Mouse (Mus musculus) hindbrain, postnatal 0 days (tissue): ENCODE data around the gene Jade2. TPM values are rescaled to one million over a fixed set of nuclear protein-coding genes. Genes with fewer than 3 reads are reported as not detected.
A peak's percentile ranks its signal among the peaks of the same experiment; 100 is the strongest.

Experiments
- ATAC-seq: fragments of 200-750 bp; cut with Nextera tagmentation; 2 replicates; pipeline ENCODE4 v1.8.0; 2017; ENCODE audit warnings: mild to moderate bottlenecking, moderate TSS enrichment, moderate library complexity
- DNase-seq: peaks from one replicate; pipeline ENCODE4 v3.0.0-alpha.2; 2015; ENCODE audit warnings: low spot score
- H3K27ac ChIP-seq: fragments of 300-500 bp; sonication (generic); 2 replicates; pipeline ENCODE4 v1.5.1; 2014; ENCODE audit warnings: mild to moderate bottlenecking
- H3K27me3 ChIP-seq: fragments of 300-500 bp; sonication (generic); 2 replicates; pipeline ENCODE4 v1.6.1; 2014; ENCODE audit warnings: low read length, mixed read lengths; ENCODE audit not compliant: insufficient read depth
- H3K36me3 ChIP-seq: fragments of 300-500 bp; sonication (generic); 2 replicates; pipeline ENCODE4 v1.6.1; 2014; ENCODE audit warnings: low read length, mixed read lengths; ENCODE audit not compliant: insufficient read depth
- H3K4me1 ChIP-seq: fragments of 300-500 bp; sonication (generic); 2 replicates; pipeline ENCODE4 v1.6.1; 2014; ENCODE audit warnings: antibody characterized with exemption, low read length, mixed read lengths; ENCODE audit not compliant: insufficient read depth
- H3K4me2 ChIP-seq: fragments of 300-500 bp; sonication (generic); 2 replicates; pipeline ENCODE4 v1.6.1; 2014; ENCODE audit warnings: low read depth, mild to moderate bottlenecking, low read length, moderate library complexity, mixed read lengths
- H3K4me3 ChIP-seq: fragments of 300-500 bp; sonication (generic); 2 replicates; pipeline ENCODE4 v1.5.1; 2014; ENCODE audit warnings: low read length
- H3K9ac ChIP-seq: fragments of 300-500 bp; sonication (generic); replicated peaks from 2 replicates; pipeline ENCODE4 v1.6.1; 2014; ENCODE audit warnings: mild to moderate bottlenecking, low read length, moderate library complexity, mixed read lengths
- H3K9me3 ChIP-seq: fragments of 300-500 bp; sonication (generic); 2 replicates; pipeline ENCODE4 v1.6.1; 2016; ENCODE audit warnings: low read length, mixed read lengths
- CTCF ChIP-seq: IDR thresholded peaks from 2 replicates; pipeline ENCODE4 v1.5.1; 2016; ENCODE audit warnings: antibody characterized with exemption, control low read depth, low read depth
- WGBS: fragments of 180-500 bp; shearing (Covaris S2); extraction: QIAGEN DNeasy Blood & Tissue Kit; methylation state at CpG from one replicate; pipeline ENCODE4 v1.1.7; 2014; 5-methylcytosine and 5-hydroxymethylcytosine counted together
- polyA plus RNA-seq: library from polyadenylated mRNA; unstranded; fragments of >200 nt; fragmentation: Nextera tagmentation; extraction: Ambion mirVana; gene quantifications from 2 replicates; pipeline ENCODE4 v1.2.1, GENCODE M21; 2015
- total RNA-seq: library from RNA; depleted of rRNA; stranded (reverse); fragments of >200 nt; gene quantifications from 2 replicates; pipeline ENCODE4 v1.2.3, GENCODE M21; 2014; rRNA removed

The Jade2 gene
- total and polyA plus RNA-seq, 2 experiments from 2014 or later: 1.1 to 4.3 TPM

GRCm38 (mm10) chr11:51780773-51781267, 76.6 kb downstream of the Jade2 start:
- Histone ChIP-seq H3K9ac (no peak overlapping the region), H3K4me1 (no peaks in the 10 kb centered on the region), H3K4me3 (no peak overlapping the region), H3K27me3 (no peaks in the 10 kb centered on the region), H3K9me3 (no peaks in the 10 kb centered on the region), H3K27ac (no peak overlapping the region), H3K36me3 (peaks cover 23% of the 10 kb centered on the region; the same call in 1 of the 2 replicates), H3K4me2 (no peak overlapping the region)
- no peak for TF ChIP-seq CTCF
- ATAC-seq: no peak
- 92% methylated on average over 9 of the region's 9 CpGs for WGBS
- DNase-seq: no peak

- Histone ChIP-seq H3K4me2 (no peak overlapping the region), H3K4me1 (no peaks in the 10 kb centered on the region), H3K9me3 (no peaks in the 10 kb centered on the region), H3K27ac (no peak overlapping the region), H3K36me3 (peaks cover 19% of the 10 kb centered on the region; the same call in 1 of the 2 replicates), H3K9ac (no peak overlapping the region), H3K27me3 (no peaks in the 10 kb centered on the region), H3K4me3 (no peak overlapping the region)
- WGBS: 90% methylated on average over 5 of the region's 5 CpGs
- ATAC-seq (no peak), DNase-seq (no peak)
- TF ChIP-seq CTCF: no peak
Measured at GRCm38 (mm10) chr11:51777478-51777877, 80.0 kb downstream of the Jade2 start.

- 87% methylated on average over 3 of the region's 3 CpGs for WGBS
- ATAC-seq: no peak
Measured at GRCm38 (mm10) chr11:51775507-51775906, 81.9 kb downstream of the Jade2 start.

GRCm38 (mm10) chr11:51768296-51768695, 89.2 kb downstream of the Jade2 start:
- 79% methylated on average over 5 of the region's 5 CpGs for WGBS
- Histone ChIP-seq H3K4me1 (peaks cover 11% of the 10 kb centered on the region), H3K9me3 (no peaks in the 10 kb centered on the region), H3K4me2 (no peak overlapping the region), H3K9ac (no peak overlapping the region), H3K27ac (no peak overlapping the region), H3K36me3 (no peaks in the 10 kb centered on the region), H3K4me3 (no peak overlapping the region), H3K27me3 (no peaks in the 10 kb centered on the region)
- no peak for ATAC-seq
- no peak for TF ChIP-seq CTCF
- no peak for DNase-seq

More at GRCm38 (mm10) chr11:51775507-51775906, 81.9 kb downstream of the Jade2 start:
- TF ChIP-seq CTCF: no peak
- H3K4me1 ChIP-seq: no peaks in the 10 kb centered on the region
- H3K27ac ChIP-seq: no peak overlapping the region
- no peak overlapping the region for H3K9ac ChIP-seq
- no peak for DNase-seq
- H3K4me2 ChIP-seq: no peak overlapping the region
- no peak overlapping the region for H3K4me3 ChIP-seq
- H3K9me3 ChIP-seq: no peaks in the 10 kb centered on the region
- H3K36me3 ChIP-seq: peaks cover 9% of the 10 kb centered on the region; the same call in 1 of the 2 replicates
- H3K27me3 ChIP-seq: no peaks in the 10 kb centered on the region

- Histone ChIP-seq H3K4me3 (no peak overlapping the region), H3K9me3 (no peaks in the 10 kb centered on the region), H3K27ac (no peak overlapping the region), H3K36me3 (no peaks in the 10 kb centered on the region), H3K27me3 (no peaks in the 10 kb centered on the region), H3K9ac (no peak overlapping the region), H3K4me2 (no peak overlapping the region), H3K4me1 (peaks cover 15% of the 10 kb centered on the region)
- ATAC-seq (no peak), DNase-seq (no peak)
- whole genome bisulfite sequencing: 89% methylated on average over 8 of the region's 8 CpGs
- TF ChIP-seq CTCF: no peak
Measured at GRCm38 (mm10) chr11:51767579-51768220, 89.8 kb downstream of the Jade2 start.

GRCm38 (mm10) chr11:51764816-51765215, 92.6 kb downstream of the Jade2 start:
- peak overlapping the region; percentile 90 for H3K4me2 ChIP-seq
- H3K4me1 ChIP-seq: peaks cover 15% of the 10 kb centered on the region
- no peaks in the 10 kb centered on the region for H3K36me3 ChIP-seq
- no peak for TF ChIP-seq CTCF
- ATAC-seq (no peak), DNase-seq (no peak)
- no peaks in the 10 kb centered on the region for H3K9me3 ChIP-seq
- no peak overlapping the region for H3K27ac ChIP-seq
- no peak overlapping the region for H3K9ac ChIP-seq
- no peaks in the 10 kb centered on the region for H3K27me3 ChIP-seq
- 89% methylated on average over 4 of the region's 4 CpGs for WGBS
- peak overlapping the region; percentile 93; the same call in 1 of the 2 replicates for H3K4me3 ChIP-seq

GRCm38 (mm10) chr11:51763955-51764354, 93.5 kb downstream of the Jade2 start:
- Histone ChIP-seq H3K4me1 (peaks cover 15% of the 10 kb centered on the region), H3K36me3 (no peaks in the 10 kb centered on the region), H3K27ac (peak overlapping the region; percentile 58; the same call in 1 of the 2 replicates), H3K4me2 (peak overlapping the region; percentile 90), H3K9me3 (no peaks in the 10 kb centered on the region), H3K27me3 (no peaks in the 10 kb centered on the region), H3K4me3 (peak overlapping the region; percentile 93), H3K9ac (peak overlapping the region; percentile 92)
- DNase-seq (no peak), ATAC-seq (0 out of 2 replicates have a peak, but pooled peaks have one; percentile 21)
- WGBS: 7% methylated on average over 13 of the region's 13 CpGs
- no peak for TF ChIP-seq CTCF

Other genes with a start within 250 kb of the Jade2 start
- 43.9 and 60.8 TPM in 2 replicates for gene Nhp2, start 237.9 kb downstream of the Jade2 start, total RNA-seq
- 105 and 109 TPM in 2 replicates for gene Nhp2, start 237.9 kb downstream of the Jade2 start, polyA plus RNA-seq
- gene Rmnd5b, start 221.8 kb downstream of the Jade2 start, total RNA-seq: 81.3 and 99.9 TPM in 2 replicates
- gene Rmnd5b, start 221.8 kb downstream of the Jade2 start, polyA plus RNA-seq: 60.9 and 63.8 TPM in 2 replicates
- gene N4bp3, start 206.8 kb downstream of the Jade2 start, total RNA-seq: 48.0 and 55.6 TPM in 2 replicates
- gene N4bp3, start 206.8 kb downstream of the Jade2 start, polyA plus RNA-seq: 29.0 and 30.3 TPM in 2 replicates
- 0.75 and 2.3 TPM in 2 replicates for gene D930048N14Rik, start 206.7 kb downstream of the Jade2 start, total RNA-seq
- 1.1 and 1.4 TPM in 2 replicates for gene D930048N14Rik, start 206.7 kb downstream of the Jade2 start, polyA plus RNA-seq
- 16.8 and 23.8 TPM in 2 replicates for gene 0610009B22Rik, start 168.8 kb downstream of the Jade2 start, total RNA-seq
- 92.3 and 96.0 TPM in 2 replicates for gene 0610009B22Rik, start 168.8 kb downstream of the Jade2 start, polyA plus RNA-seq
- gene Sec24a, start 94.0 kb downstream of the Jade2 start, total RNA-seq: 13.4 and 13.9 TPM in 2 replicates
- 10.6 and 11.9 TPM in 2 replicates for gene Sec24a, start 94.0 kb downstream of the Jade2 start, polyA plus RNA-seq
- 78.2 and 118 TPM in 2 replicates for gene Sar1b, start 94.0 kb downstream of the Jade2 start, total RNA-seq
- gene Sar1b, start 94.0 kb downstream of the Jade2 start, polyA plus RNA-seq: 235 and 244 TPM in 2 replicates
- 84.6 and 87.8 TPM in 2 replicates for gene Cdkn2aipnl, start 110.0 kb upstream of the Jade2 start, total RNA-seq
- 99.5 and 104 TPM in 2 replicates for gene Cdkn2aipnl, start 110.0 kb upstream of the Jade2 start, polyA plus RNA-seq
- gene Ube2b, start 143.1 kb upstream of the Jade2 start, total RNA-seq: 123 and 125 TPM in 2 replicates
- 230 and 236 TPM in 2 replicates for gene Ube2b, start 143.1 kb upstream of the Jade2 start, polyA plus RNA-seq
- 12.7 and 16.0 TPM in 2 replicates for gene Cdkl3, start 146.6 kb upstream of the Jade2 start, total RNA-seq
- 34.9 and 37.6 TPM in 2 replicates for gene Cdkl3, start 146.6 kb upstream of the Jade2 start, polyA plus RNA-seq
- 115 and 116 TPM in 2 replicates for gene Ppp2ca, start 241.0 kb upstream of the Jade2 start, total RNA-seq
- gene Ppp2ca, start 241.0 kb upstream of the Jade2 start, polyA plus RNA-seq: 110 and 117 TPM in 2 replicates